Mouse (Mus musculus) midbrain, embryonic 14.5 days (tissue): ENCODE measurements around the gene Lipc. TPM values are rescaled to one million over a fixed set of nuclear protein-coding genes. Genes with fewer than 3 reads are reported as not detected.

ENCODE experiments used
- ATAC-seq: fragments of 200-750 bp; cut with Nextera tagmentation; 2 replicates; pipeline ENCODE4 v1.8.0; 2017; ENCODE audit warnings: moderate number of reproducible peaks, moderate library complexity; ENCODE audit not compliant: low FRiP score, low TSS enrichment
- DNase-seq: peaks from one replicate; pipeline ENCODE4 v3.0.0-alpha.2; 2015
- H3K27ac ChIP-seq: fragments of 300-500 bp; sonication (generic); replicated peaks from 2 replicates; pipeline ENCODE4 v1.5.1; 2014; ENCODE audit warnings: mild to moderate bottlenecking, low read depth, low read length, moderate library complexity
- H3K27me3 ChIP-seq: fragments of 300-500 bp; sonication (generic); 2 replicates; pipeline ENCODE4 v1.6.1; 2014; ENCODE audit warnings: low read length, control low read depth, mixed read lengths; ENCODE audit not compliant: control insufficient read depth, insufficient read depth
- H3K36me3 ChIP-seq: fragments of 300-500 bp; sonication (generic); 2 replicates; pipeline ENCODE4 v1.6.1; 2014; ENCODE audit warnings: low read length, control low read depth; ENCODE audit not compliant: control insufficient read depth, insufficient read depth
- H3K4me1 ChIP-seq: fragments of 300-500 bp; sonication (generic); 2 replicates; pipeline ENCODE4 v1.6.1; 2014; ENCODE audit warnings: mild to moderate bottlenecking, antibody characterized with exemption, low read length, control low read depth; ENCODE audit not compliant: control insufficient read depth, insufficient read depth
- H3K4me2 ChIP-seq: fragments of 300-500 bp; sonication (generic); 2 replicates; pipeline ENCODE4 v1.6.1; 2014; ENCODE audit warnings: mild to moderate bottlenecking, low read length, moderate library complexity
- H3K4me3 ChIP-seq: fragments of 300-500 bp; sonication (generic); replicated peaks from 2 replicates; pipeline ENCODE4 v1.5.1; 2014; ENCODE audit warnings: low read depth, low read length
- H3K9ac ChIP-seq: fragments of 300-500 bp; sonication (generic); replicated peaks from 2 replicates; pipeline ENCODE4 v1.6.1; 2014; ENCODE audit warnings: mild to moderate bottlenecking, low read length, moderate library complexity
- H3K9me3 ChIP-seq: fragments of 300-500 bp; sonication (generic); 2 replicates; pipeline ENCODE4 v1.6.1; 2016; ENCODE audit warnings: low read length, control low read depth, mixed read lengths; ENCODE audit not compliant: control insufficient read depth
- WGBS: fragments of 180-500 bp; shearing (Covaris S2); extraction: QIAGEN DNeasy Blood & Tissue Kit; methylation state at CpG from one replicate; pipeline ENCODE4 v1.1.7; 2014; 5-methylcytosine and 5-hydroxymethylcytosine counted together
- polyA plus RNA-seq: library from polyadenylated mRNA; unstranded; fragments of >200 nt; fragmentation: Nextera tagmentation; extraction: Ambion mirVana; gene quantifications from 2 replicates; pipeline ENCODE4 v1.2.1, GENCODE M21; 2014

Gene Lipc
- polyA plus RNA-seq, 1 experiment from 2014 or later: not detected

DNA sequence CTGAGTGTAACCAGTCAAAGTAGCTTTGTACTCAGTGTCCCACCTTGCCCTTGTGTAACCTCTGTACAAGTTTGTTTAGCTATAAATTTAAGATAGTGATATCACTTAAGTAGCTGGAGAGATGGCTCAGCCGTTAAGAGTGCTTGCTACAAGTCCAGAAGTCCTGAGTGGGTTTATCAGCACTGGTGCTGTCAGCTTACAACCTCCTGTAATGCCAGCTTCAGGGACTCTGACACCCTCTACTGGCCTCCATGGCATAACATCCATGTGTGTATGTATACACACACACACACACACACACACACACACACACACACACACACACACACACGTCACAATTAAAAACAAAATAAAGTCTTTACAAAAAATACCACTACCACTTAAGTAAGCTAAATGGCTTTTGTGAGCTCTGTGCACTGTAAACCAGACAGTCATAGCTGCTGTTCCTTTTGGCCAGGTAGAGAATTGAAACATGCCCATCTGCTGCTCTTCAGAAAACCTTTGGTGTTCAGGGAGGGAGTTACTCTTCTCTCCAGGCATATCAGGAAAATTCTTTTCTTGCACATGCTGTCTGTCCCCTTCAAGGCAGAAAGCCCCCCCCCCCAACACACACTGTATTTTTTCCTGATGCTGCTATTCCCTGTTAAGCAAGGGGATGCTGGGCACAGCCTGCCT lies 10.9 kb upstream of the Lipc start:
- Histone ChIP-seq H3K4me1 (no peaks in the 10 kb centered on the region), H3K27me3 (no peaks in the 10 kb centered on the region), H3K9ac (no peak overlapping the region), H3K27ac (peak overlapping the region; percentile 70), H3K4me2 (no peak overlapping the region), H3K4me3 (no peak overlapping the region), H3K9me3 (no peaks in the 10 kb centered on the region), H3K36me3 (no peaks in the 10 kb centered on the region)
- WGBS: 90% methylated on average over 2 of the region's 2 CpGs
- ATAC-seq (no peak), DNase-seq (no peak)

DNA sequence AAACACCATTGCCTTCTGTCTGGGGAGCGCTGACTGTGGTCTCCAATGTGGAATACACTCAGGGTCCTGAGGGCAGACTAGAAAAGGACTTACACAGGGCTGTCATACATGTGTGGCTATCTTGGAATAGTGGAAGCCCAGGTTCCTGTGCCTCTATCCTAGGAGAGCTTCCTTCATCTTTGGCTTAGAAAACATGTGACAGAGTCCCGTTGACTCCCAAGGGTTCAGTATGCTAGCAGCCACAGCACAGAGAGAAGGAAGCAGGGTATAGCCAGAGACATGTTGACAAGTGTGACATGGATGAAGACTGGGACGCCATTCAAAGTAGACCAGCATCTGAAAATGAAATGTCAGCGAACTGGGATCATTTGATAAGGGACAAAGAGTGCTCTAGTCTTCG lies 8.3 kb upstream of the Lipc start:
- 93% methylated on average over 5 of the region's 5 CpGs for WGBS
- Histone ChIP-seq H3K4me2 (no peak overlapping the region), H3K9ac (no peak overlapping the region), H3K9me3 (no peaks in the 10 kb centered on the region), H3K4me3 (no peak overlapping the region), H3K36me3 (no peaks in the 10 kb centered on the region), H3K4me1 (no peaks in the 10 kb centered on the region), H3K27me3 (no peaks in the 10 kb centered on the region), H3K27ac (no peak overlapping the region)
- no peak for DNase-seq
- ATAC-seq: no peak

DNA sequence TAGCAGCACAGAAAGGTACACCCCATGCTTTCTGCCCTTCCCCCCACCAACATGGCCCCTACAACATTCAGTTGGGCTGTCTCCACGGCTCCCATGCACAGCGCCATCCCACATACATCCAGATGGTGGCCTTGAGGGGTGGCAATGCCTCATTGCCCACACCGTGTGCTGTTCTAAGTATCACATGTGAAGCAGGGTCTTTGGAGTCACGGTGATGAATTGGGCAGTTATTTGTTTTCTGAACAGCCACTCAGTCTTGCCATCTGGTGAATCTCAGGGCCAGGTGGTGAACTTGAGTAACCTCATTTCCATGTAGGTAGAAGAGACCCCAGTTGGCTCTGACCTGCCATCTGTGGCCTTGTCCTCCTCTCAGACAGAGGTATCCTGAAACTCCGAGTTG lies 7.8 kb upstream of the Lipc start:
- Histone ChIP-seq H3K4me1 (no peaks in the 10 kb centered on the region), H3K4me3 (no peak overlapping the region), H3K9ac (no peak overlapping the region), H3K27ac (no peak overlapping the region), H3K4me2 (no peak overlapping the region), H3K27me3 (no peaks in the 10 kb centered on the region), H3K9me3 (no peaks in the 10 kb centered on the region), H3K36me3 (no peaks in the 10 kb centered on the region)
- no peak for ATAC-seq
- DNase-seq: no peak
- WGBS: 83% methylated on average over 5 of the region's 5 CpGs

DNA sequence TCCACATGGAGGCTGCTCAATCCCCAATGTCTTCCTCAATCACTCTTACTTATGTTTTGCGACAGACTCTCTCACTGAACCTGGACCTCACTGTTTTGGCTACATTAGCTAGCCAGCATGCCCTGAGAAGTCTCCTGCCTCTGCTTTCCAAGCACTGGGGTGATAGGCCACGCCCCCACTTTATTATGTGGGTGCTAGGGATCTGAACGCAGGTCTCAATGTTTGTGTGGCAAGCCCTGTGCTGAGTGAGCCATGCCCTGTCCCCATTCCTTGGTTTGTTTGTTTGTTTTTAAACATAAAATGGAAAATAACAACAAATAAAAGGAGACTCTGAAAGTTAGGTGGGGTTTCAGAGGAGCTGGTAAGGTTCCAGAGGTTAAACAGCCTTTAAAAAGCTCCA lies 7.4 kb upstream of the Lipc start:
- WGBS: 91% methylated on average over 3 of the region's 3 CpGs
- DNase-seq: no peak
- H3K27me3 ChIP-seq: no peaks in the 10 kb centered on the region
- no peak for ATAC-seq
- no peak overlapping the region for H3K4me2 ChIP-seq
- H3K4me3 ChIP-seq: no peak overlapping the region
- no peak overlapping the region for H3K9ac ChIP-seq
- no peak overlapping the region for H3K27ac ChIP-seq
- no peaks in the 10 kb centered on the region for H3K9me3 ChIP-seq
- no peaks in the 10 kb centered on the region for H3K36me3 ChIP-seq
- H3K4me1 ChIP-seq: no peaks in the 10 kb centered on the region

DNA sequence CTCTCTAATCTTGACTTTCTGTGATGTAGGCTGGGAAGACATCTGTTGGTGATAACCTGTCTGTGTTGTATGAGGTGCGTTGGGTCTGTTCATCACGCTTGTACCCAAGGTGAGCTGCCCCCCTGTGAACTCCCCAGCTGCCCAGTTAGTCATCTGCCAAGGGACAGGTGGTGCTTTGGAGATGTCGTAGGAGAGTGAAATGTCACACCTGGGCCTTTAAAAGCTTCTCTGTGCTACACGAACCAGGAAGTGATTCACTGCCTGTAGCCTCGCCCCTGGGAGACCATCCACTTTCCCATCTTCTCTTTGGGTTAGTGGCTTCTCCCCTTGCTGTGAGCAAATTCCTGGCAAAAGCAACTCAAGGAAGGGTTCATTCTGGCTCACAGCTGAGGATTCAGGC lies 6.4 kb upstream of the Lipc start:
- ATAC-seq: no peak
- no peaks in the 10 kb centered on the region for H3K36me3 ChIP-seq
- H3K9ac ChIP-seq: no peak overlapping the region
- no peak for DNase-seq
- H3K27ac ChIP-seq: no peak overlapping the region
- no peak overlapping the region for H3K4me2 ChIP-seq
- H3K9me3 ChIP-seq: no peaks in the 10 kb centered on the region
- no peaks in the 10 kb centered on the region for H3K4me1 ChIP-seq
- 82% methylated on average over 5 of the region's 5 CpGs for WGBS
- H3K4me3 ChIP-seq: no peak overlapping the region
- H3K27me3 ChIP-seq: no peaks in the 10 kb centered on the region

GRCm38 (mm10) chr9:70957717-70958116 lies 5.7 kb upstream of the Lipc start:
- no peaks in the 10 kb centered on the region for H3K27me3 ChIP-seq
- no peak overlapping the region for H3K27ac ChIP-seq
- H3K36me3 ChIP-seq: no peaks in the 10 kb centered on the region
- H3K4me1 ChIP-seq: no peaks in the 10 kb centered on the region
- no peak overlapping the region for H3K4me2 ChIP-seq
- DNase-seq (no peak), ATAC-seq (no peak)
- 63% methylated on average over 3 of the region's 3 CpGs for WGBS
- H3K9me3 ChIP-seq: no peaks in the 10 kb centered on the region
- no peak overlapping the region for H3K9ac ChIP-seq
- no peak overlapping the region for H3K4me3 ChIP-seq

DNA sequence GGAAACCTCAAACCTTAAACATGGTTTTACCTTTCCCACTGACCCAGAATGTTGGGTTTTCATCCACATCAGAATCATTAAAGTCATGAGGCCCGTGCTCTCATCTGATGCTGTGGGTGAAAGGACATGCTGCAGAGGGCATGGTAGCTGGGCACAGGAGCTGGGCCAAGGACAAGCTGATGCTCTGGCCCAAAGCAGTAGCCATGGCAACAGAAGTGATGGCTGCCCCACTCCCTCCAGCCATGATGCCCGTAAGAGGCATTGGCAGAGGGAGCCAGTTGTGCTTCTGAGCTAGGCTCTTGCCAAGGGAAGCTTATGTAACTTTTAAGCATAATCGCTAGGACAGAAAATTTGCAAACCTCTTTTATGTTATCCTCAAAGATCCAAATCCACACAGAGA lies 2.2 kb upstream of the Lipc start:
- Histone ChIP-seq H3K27ac (no peak overlapping the region), H3K4me2 (no peak overlapping the region), H3K9ac (no peak overlapping the region), H3K4me1 (no peaks in the 10 kb centered on the region), H3K9me3 (no peaks in the 10 kb centered on the region), H3K4me3 (no peak overlapping the region), H3K36me3 (no peaks in the 10 kb centered on the region), H3K27me3 (no peaks in the 10 kb centered on the region)
- DNase-seq: no peak
- 84% methylated on average over 3 of the region's 3 CpGs for WGBS
- ATAC-seq: no peak

DNA sequence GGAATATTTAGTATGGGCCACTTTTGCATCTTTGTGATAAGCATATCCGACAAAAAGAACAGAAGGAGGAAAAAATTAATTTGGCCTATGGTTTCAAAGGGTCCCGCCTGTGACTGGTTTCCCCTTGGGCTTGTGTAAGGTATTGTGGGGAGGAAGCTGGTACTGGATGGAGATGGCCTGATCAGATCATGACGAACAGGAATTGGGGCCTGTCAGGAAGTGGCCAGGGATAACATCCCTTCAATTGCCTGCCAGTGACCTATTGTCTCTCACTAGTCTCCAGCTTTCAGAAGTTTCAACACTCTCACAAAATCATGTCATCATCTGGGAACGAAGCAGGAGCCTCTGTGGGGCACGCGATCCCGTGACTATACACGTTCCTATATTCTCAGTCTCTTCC lies 2.7 kb downstream of the Lipc start:
- no peak for DNase-seq
- Histone ChIP-seq H3K4me3 (no peak overlapping the region), H3K27me3 (no peaks in the 10 kb centered on the region), H3K9me3 (no peaks in the 10 kb centered on the region), H3K9ac (no peak overlapping the region), H3K4me2 (no peak overlapping the region), H3K4me1 (no peaks in the 10 kb centered on the region), H3K36me3 (no peaks in the 10 kb centered on the region), H3K27ac (no peak overlapping the region)
- 89% methylated on average over 8 of the region's 8 CpGs for WGBS
- no peak for ATAC-seq

- H3K4me1 ChIP-seq: no peaks in the 10 kb centered on the region
- no peaks in the 10 kb centered on the region for H3K9me3 ChIP-seq
- no peaks in the 10 kb centered on the region for H3K36me3 ChIP-seq
- 88% methylated on average over 5 of the region's 5 CpGs for WGBS
- H3K4me2 ChIP-seq: no peak overlapping the region
- no peak overlapping the region for H3K27ac ChIP-seq
- no peak overlapping the region for H3K9ac ChIP-seq
- no peak overlapping the region for H3K4me3 ChIP-seq
- ATAC-seq (no peak), DNase-seq (no peak)
- H3K27me3 ChIP-seq: no peaks in the 10 kb centered on the region
Measured at GRCm38 (mm10) chr9:70947312-70947711, 4.7 kb downstream of the Lipc start.
